ENCODE assay signal across 8 mouse cellular contexts in genomic region chr4:150964635-150965554, GRCm38 (mm10). TPM values are rescaled to one million over a fixed set of nuclear protein-coding genes. Genes with fewer than 3 reads are reported as not detected.
DNase-seq lines count a peak whose midpoint lies in the region; ATAC-seq and TF ChIP-seq lines count a peak whose summit lies in the region.

No protein-coding gene starts in this region.

- no peak for TF ChIP-seq POLR2A in heart, adult 2 months (IDR thresholded peaks at IDR 0.05; ENCODE audit: insufficient read depth, low read depth, low read length)
- no peak for TF ChIP-seq POLR2A in kidney, adult 2 months (IDR thresholded peaks at IDR 0.05; ENCODE audit: low read depth, low read length)

- H3K27me3 ChIP-seq in embryonic facial prominence, embryonic 10.5 days (replicated peaks; ENCODE audit: low read depth, poor library complexity, severe bottlenecking), result 0 out of 2 replicates have a peak, but pooled peaks cover 5% of the 10 kb centered on the region
- H3K27me3 ChIP-seq in heart, adult 2 months (ENCODE audit: control insufficient read depth, insufficient read depth, low read length), result no peaks in the 10 kb centered on the region
- H3K27me3 ChIP-seq in kidney, adult 2 months (replicated peaks; ENCODE audit: control insufficient read depth, insufficient read depth, low read length), result no peaks in the 10 kb centered on the region
- peaks cover 5% of the 10 kb centered on the region; the same call in 1 of the 2 replicates for H3K27me3 ChIP-seq in limb, embryonic 12.5 days
- no peaks in the 10 kb centered on the region for H3K27me3 ChIP-seq in midbrain, embryonic 14.5 days (ENCODE audit: control insufficient read depth, insufficient read depth, low read length)

- no peak for ATAC-seq in cerebellum, adult (ENCODE audit: insufficient number of reproducible peaks, low FRiP score, low TSS enrichment)
- ATAC-seq in limb, embryonic 12.5 days (ENCODE audit: insufficient number of reproducible peaks, insufficient read depth, low FRiP score, low TSS enrichment, low read depth), result 0 out of 2 replicates have a peak, but pooled peaks have one; percentile 48
- ATAC-seq in midbrain, embryonic 14.5 days (ENCODE audit: low FRiP score, low TSS enrichment), result no peak

- no peaks in the 10 kb centered on the region for H3K79me2 ChIP-seq in heart, adult 2 months (replicated peaks; ENCODE audit: control insufficient read depth, insufficient read depth, low read length)

- intact Hi-C loops in heart, adult 2 months (cut with DNase I), result loop anchor here (5.0 kb wide), 1 partner anchor 177 kb away; no protein-coding TSS in a partner anchor

- H3K27ac ChIP-seq in embryonic facial prominence, embryonic 10.5 days (replicated peaks), result no peak overlapping the region
- H3K27ac ChIP-seq in heart, adult 2 months, result no peak overlapping the region
- H3K27ac ChIP-seq in kidney, adult 2 months (ENCODE audit: insufficient read depth, low read depth, low read length), result no peak overlapping the region
- no peak overlapping the region for H3K27ac ChIP-seq in limb, embryonic 12.5 days
- no peak overlapping the region for H3K27ac ChIP-seq in midbrain, embryonic 14.5 days (replicated peaks; ENCODE audit: low read depth, low read length)

- no peaks in the 10 kb centered on the region for H3K36me3 ChIP-seq in embryonic facial prominence, embryonic 10.5 days (replicated peaks)
- no peaks in the 10 kb centered on the region for H3K36me3 ChIP-seq in heart, adult 2 months (ENCODE audit: control insufficient read depth, insufficient read depth, low read length)
- no peaks in the 10 kb centered on the region for H3K36me3 ChIP-seq in kidney, adult 2 months (ENCODE audit: control insufficient read depth, insufficient read depth, low read length)
- H3K36me3 ChIP-seq in limb, embryonic 12.5 days, result no peaks in the 10 kb centered on the region
- no peaks in the 10 kb centered on the region for H3K36me3 ChIP-seq in midbrain, embryonic 14.5 days (ENCODE audit: control insufficient read depth, insufficient read depth, low read length)

- DNase-seq in cerebellum, adult 11 months, result peak; percentile 62
- peak; percentile 84 for DNase-seq in embryonic facial prominence, embryonic 10.5 days (ENCODE audit: low spot score)
- peak; percentile 70 to 86 for DNase-seq in heart, adult 2 months
- DNase-seq in kidney, adult 2 months, result peak; percentile 90
- peak; percentile 88 for DNase-seq in midbrain, embryonic 14.5 days
- peak; percentile 51 to 82 for DNase-seq in spleen, adult 18-20 months

- TF ChIP-seq CTCF in heart, adult 2 months (IDR thresholded peaks at IDR 0.05), result peak; percentile 79
- peak; percentile 92 for TF ChIP-seq CTCF in kidney, adult 2 months (conservative IDR thresholded peaks at IDR 0.05; ENCODE audit: insufficient read depth, insufficient read length, low read depth, low read length)

- H3K4me2 ChIP-seq in limb, embryonic 12.5 days, result peak overlapping the region; percentile 46
- 0 out of 2 replicates have a peak overlapping the region, but pooled peaks have one; percentile 13 for H3K4me2 ChIP-seq in midbrain, embryonic 14.5 days (ENCODE audit: low read length)

- peak overlapping the region; percentile 39 for H3K4me3 ChIP-seq in embryonic facial prominence, embryonic 10.5 days
- H3K4me3 ChIP-seq in heart, adult 2 months, result no peak overlapping the region
- no peak overlapping the region for H3K4me3 ChIP-seq in kidney, adult 2 months (ENCODE audit: insufficient read depth, low read depth, low read length)
- H3K4me3 ChIP-seq in limb, embryonic 12.5 days (replicated peaks), result no peak overlapping the region
- no peak overlapping the region for H3K4me3 ChIP-seq in midbrain, embryonic 14.5 days (replicated peaks; ENCODE audit: low read depth, low read length)

- 14% methylated on average over 25 of the region's 25 CpGs for WGBS in embryonic facial prominence, embryonic 10.5 days
- 7% methylated on average over 25 of the region's 25 CpGs for WGBS in heart, adult 2 months
- 8% methylated on average over 25 of the region's 25 CpGs for WGBS in kidney, adult 2 months
- 14% methylated on average over 25 of the region's 25 CpGs for WGBS in limb, embryonic 12.5 days
- 15% methylated on average over 25 of the region's 25 CpGs for WGBS in midbrain, embryonic 14.5 days

- H3K4me1 ChIP-seq in embryonic facial prominence, embryonic 10.5 days, result peaks cover 4% of the 10 kb centered on the region; the same call in 1 of the 2 replicates
- H3K4me1 ChIP-seq in heart, adult 2 months (ENCODE audit: control insufficient read depth, insufficient read depth, low read length), result no peaks in the 10 kb centered on the region
- H3K4me1 ChIP-seq in kidney, adult 2 months (ENCODE audit: control insufficient read depth, insufficient read depth, low read length), result no peaks in the 10 kb centered on the region
- no peaks in the 10 kb centered on the region; the same call in 1 of the 2 replicates for H3K4me1 ChIP-seq in limb, embryonic 12.5 days (replicated peaks)
- H3K4me1 ChIP-seq in midbrain, embryonic 14.5 days (ENCODE audit: control insufficient read depth, insufficient read depth, low read length), result no peaks in the 10 kb centered on the region

- no peak overlapping the region for H3K9ac ChIP-seq in heart, adult 2 months (ENCODE audit: low read depth, low read length)
- H3K9ac ChIP-seq in limb, embryonic 12.5 days (replicated peaks), result no peak overlapping the region
- H3K9ac ChIP-seq in midbrain, embryonic 14.5 days (replicated peaks; ENCODE audit: low read length), result no peak overlapping the region

- TF ChIP-seq EP300 in heart, adult 2 months (IDR thresholded peaks at IDR 0.05; ENCODE audit: insufficient read depth, low read depth, low read length), result 0 out of 2 replicates have a peak, but pooled peaks have one; percentile 53

- no peaks in the 10 kb centered on the region for H3K9me3 ChIP-seq in embryonic facial prominence, embryonic 10.5 days
- no peaks in the 10 kb centered on the region for H3K9me3 ChIP-seq in limb, embryonic 12.5 days
- no peaks in the 10 kb centered on the region for H3K9me3 ChIP-seq in midbrain, embryonic 14.5 days (ENCODE audit: control insufficient read depth, low read length)

RNA-seq across cellular contexts. Expression of gene Uts2, which starts 32.0 kb away (rescaled TPM):
- not detected in 2 replicates for polyA plus RNA-seq in embryonic facial prominence, embryonic 10.5 days (2016; fragmentation: Nextera tagmentation; extraction: Ambion mirVana)
- total RNA-seq in heart, adult 2 months (2021), result not detected
- polyA plus RNA-seq in heart, adult 2 months (2012; rRNA removed), result not detected in 2 replicates
- not detected in 2 replicates for polyA plus RNA-seq in kidney, adult 2 months (2012; rRNA removed)
- polyA plus RNA-seq in limb, embryonic 12.5 days (2016; fragmentation: Nextera tagmentation; extraction: Ambion mirVana), result not detected in 2 replicates
- not detected in 2 replicates for polyA plus RNA-seq in midbrain, embryonic 14.5 days (2014; fragmentation: Nextera tagmentation; extraction: Ambion mirVana)

RNA-seq across cellular contexts. Expression of gene Tnfrsf9, which starts 50.5 kb away (rescaled TPM):
- polyA plus RNA-seq in embryonic facial prominence, embryonic 10.5 days (2016; fragmentation: Nextera tagmentation; extraction: Ambion mirVana), result 0.38 and 0.69 TPM in 2 replicates
- total RNA-seq in heart, adult 2 months (2021), result under 1 TPM; 0.14 to 0.18 TPM
- polyA plus RNA-seq in heart, adult 2 months (2012; rRNA removed), result 0.09 and 0.12 TPM in 2 replicates
- 0.14 and 0.86 TPM in 2 replicates for polyA plus RNA-seq in kidney, adult 2 months (2012; rRNA removed)
- polyA plus RNA-seq in limb, embryonic 12.5 days (2016; fragmentation: Nextera tagmentation; extraction: Ambion mirVana), result 0.45 and 0.69 TPM in 2 replicates
- 0.13 TPM in 1 of 2 replicates, not detected in the other for polyA plus RNA-seq in midbrain, embryonic 14.5 days (2014; fragmentation: Nextera tagmentation; extraction: Ambion mirVana)

RNA-seq across cellular contexts. Expression of gene Park7, which starts 50.7 kb away (rescaled TPM):
- 496 and 508 TPM in 2 replicates for polyA plus RNA-seq in embryonic facial prominence, embryonic 10.5 days (2016; fragmentation: Nextera tagmentation; extraction: Ambion mirVana)
- total RNA-seq in heart, adult 2 months (2021), result 100 to 1,000 TPM; 234 to 265 TPM
- polyA plus RNA-seq in heart, adult 2 months (2012; rRNA removed), result 148 and 201 TPM in 2 replicates
- 314 and 444 TPM in 2 replicates for polyA plus RNA-seq in kidney, adult 2 months (2012; rRNA removed)
- polyA plus RNA-seq in limb, embryonic 12.5 days (2016; fragmentation: Nextera tagmentation; extraction: Ambion mirVana), result 441 and 447 TPM in 2 replicates
- polyA plus RNA-seq in midbrain, embryonic 14.5 days (2014; fragmentation: Nextera tagmentation; extraction: Ambion mirVana), result 367 and 400 TPM in 2 replicates
